Mouse (Mus musculus) heart, embryonic 14.5 days (tissue): ENCODE results near the gene 1520401A03Rik. TPM values are rescaled to one million over a fixed set of nuclear protein-coding genes. Genes with fewer than 3 reads are reported as not detected.
"Not testable (repeated sequence)": the region's sequence is repeated elsewhere in the genome, so short reads cannot be mapped to it uniquely, and the experiment has no call there.

Experiments used
- ATAC-seq: fragments of 200-750 bp; cut with Nextera tagmentation; 2 replicates; pipeline ENCODE4 v1.8.0; 2017; ENCODE audit warnings: low read depth, moderate TSS enrichment; ENCODE audit not compliant: insufficient number of reproducible peaks, insufficient read depth, low FRiP score
- H3K27ac ChIP-seq, 2 experiments: fragments of 200-500 bp in 1 of 2; fragments of 300-500 bp in 1 of 2; sonication (generic) in 1 of 2; replicated peaks in 1 of 2; 2 replicates each; pipeline ENCODE4 v1.5.1; 2012 to 2014; ENCODE audit warnings: low read depth in 2 of 2, low read length in 2 of 2, control low read depth in 1 of 2, mild to moderate bottlenecking in 1 of 2, mixed read lengths in 1 of 2; ENCODE audit not compliant: control insufficient read depth in 1 of 2, insufficient read depth in 1 of 2
- H3K27me3 ChIP-seq: fragments of 300-500 bp; sonication (generic); 2 replicates; pipeline ENCODE4 v1.6.1; 2014; ENCODE audit warnings: mild to moderate bottlenecking, low read length, control low read depth; ENCODE audit not compliant: control insufficient read depth, insufficient read depth
- H3K36me3 ChIP-seq: fragments of 300-500 bp; sonication (generic); 2 replicates; pipeline ENCODE4 v1.6.1; 2014; ENCODE audit warnings: mild to moderate bottlenecking, control low read depth, low read length, mixed read lengths; ENCODE audit not compliant: control insufficient read depth, insufficient read depth
- H3K4me1 ChIP-seq, 2 experiments: fragments of 200-500 bp in 1 of 2; fragments of 300-500 bp in 1 of 2; sonication (generic) in 1 of 2; 2 replicates each; pipeline ENCODE4 v1.6.1; 2012 to 2014; ENCODE audit warnings: low read length in 2 of 2, control low read depth in 1 of 2, mixed read lengths in 1 of 2; ENCODE audit not compliant: control insufficient read depth in 2 of 2, insufficient read depth in 2 of 2
- H3K4me2 ChIP-seq: fragments of 300-500 bp; sonication (generic); 2 replicates; pipeline ENCODE4 v1.6.1; 2014; ENCODE audit warnings: mild to moderate bottlenecking, low read length
- H3K4me3 ChIP-seq, 2 experiments: fragments of 200-500 bp in 1 of 2; fragments of 300-500 bp in 1 of 2; sonication (generic) in 1 of 2; 2 replicates each; pipeline ENCODE4 v1.5.1; 2012 to 2014; ENCODE audit warnings: low read length in 2 of 2, mild to moderate bottlenecking in 2 of 2, control low read depth in 1 of 2, low read depth in 1 of 2, moderate library complexity in 1 of 2; ENCODE audit not compliant: control insufficient read depth in 1 of 2, insufficient read depth in 1 of 2
- H3K9ac ChIP-seq: fragments of 300-500 bp; sonication (generic); 2 replicates; pipeline ENCODE4 v1.6.1; 2014; ENCODE audit warnings: mild to moderate bottlenecking, low read length
- H3K9me3 ChIP-seq: fragments of 300-500 bp; sonication (generic); 2 replicates; pipeline ENCODE4 v1.6.1; 2016; ENCODE audit warnings: low read length, control low read depth; ENCODE audit not compliant: control insufficient read depth
- WGBS: fragments of 180-500 bp; shearing (Covaris S2); extraction: QIAGEN DNeasy Blood & Tissue Kit; methylation state at CpG from one replicate; pipeline ENCODE4 v1.1.7; 2014; 5-methylcytosine and 5-hydroxymethylcytosine counted together
- polyA plus RNA-seq: library from polyadenylated mRNA; unstranded; fragments of >200 nt; fragmentation: Nextera tagmentation; extraction: Ambion mirVana; gene quantifications from 2 replicates; pipeline ENCODE4 v1.2.1, GENCODE M21; 2014

The 1520401A03Rik gene
- polyA plus RNA-seq = not detected in 2 replicates

GRCm38 (mm10) chr17:23722376-23723125 is at the start of gene 1520401A03Rik:
Gene 1520401A03Rik (minus strand): TSS chr17:23722783.
- H3K27ac ChIP-seq = no peak within 1 kb of the TSS
- H3K4me1 ChIP-seq = peaks cover 4 to 9% of the 10 kb centered on the region in 2 experiments; a peak in 3 of 4 replicates
- no peak within 1 kb of the TSS for H3K4me3 ChIP-seq
- H3K4me2 ChIP-seq = no peak within 1 kb of the TSS
- no peak for ATAC-seq
- 48% methylated on average over 7 of the region's 7 CpGs for WGBS
- no peaks in the 10 kb centered on the region for H3K27me3 ChIP-seq
- H3K36me3 ChIP-seq = no peaks in the 10 kb centered on the region
- H3K9ac ChIP-seq = no peak within 1 kb of the TSS
- no peaks in the 10 kb centered on the region for H3K9me3 ChIP-seq

- H3K9me3 ChIP-seq, H3K4me1 ChIP-seq, H3K9ac ChIP-seq, H3K27me3 ChIP-seq, H3K27ac ChIP-seq, ATAC-seq, H3K36me3 ChIP-seq, H3K4me3 ChIP-seq: not testable (repeated sequence)
- H3K4me2 ChIP-seq = peak overlapping the region; percentile 36; the same call in 1 of the 2 replicates
- WGBS = 81% methylated on average over 2 of the region's 2 CpGs
Observed at GRCm38 (mm10) chr17:23772219-23772556, 49.6 kb upstream of the 1520401A03Rik start.

- Histone ChIP-seq H3K4me3 (peak within 1 kb of the TSS; percentile 68 to 95), H3K36me3 (peaks cover 8% of the 10 kb centered on the region; the same call in 1 of the 2 replicates), H3K4me1 (peaks cover 3 to 9% of the 10 kb centered on the region in 2 experiments; a peak in 3 of 4 replicates), H3K9ac (peak within 1 kb of the TSS; percentile 85), H3K9me3 (no peaks in the 10 kb centered on the region), H3K27ac (peak within 1 kb of the TSS; percentile 74 to 76), H3K27me3 (no peaks in the 10 kb centered on the region), H3K4me2 (peak within 1 kb of the TSS; percentile 84)
- peak; percentile 97 for ATAC-seq
- WGBS = 4% methylated on average over 58 of the region's 58 CpGs
Observed at GRCm38 (mm10) chr17:23771284-23772218, 49.0 kb upstream of the 1520401A03Rik start, which contains the start of gene Flywch1. Gene Flywch1 (minus strand): TSS chr17:23771602.

GRCm38 (mm10) chr17:23770896-23771283 is 48.3 kb upstream of the 1520401A03Rik start:
- ATAC-seq = peak; percentile 6; the same call in 1 of the 2 replicates
- H3K27me3 ChIP-seq = no peaks in the 10 kb centered on the region

GRCm38 (mm10) chr17:23770493-23770892 is 47.9 kb upstream of the 1520401A03Rik start:
- peaks cover 8% of the 10 kb centered on the region; the same call in 1 of the 2 replicates for H3K36me3 ChIP-seq
- no peaks in the 10 kb centered on the region for H3K9me3 ChIP-seq
- H3K4me1 ChIP-seq = peaks cover 3 to 9% of the 10 kb centered on the region in 2 experiments; a peak in 3 of 4 replicates
- H3K9ac ChIP-seq = peak overlapping the region; percentile 85
- WGBS = 11% methylated on average over 2 of the region's 2 CpGs
- peak overlapping the region; percentile 68 to 95; a peak in 3 of 4 replicates for H3K4me3 ChIP-seq
- peak overlapping the region; percentile 74 to 76; a peak in 3 of 4 replicates for H3K27ac ChIP-seq
- ATAC-seq = no peak
- no peaks in the 10 kb centered on the region for H3K27me3 ChIP-seq
- peak overlapping the region; percentile 84 for H3K4me2 ChIP-seq

More at GRCm38 (mm10) chr17:23770896-23771283, 48.3 kb upstream of the 1520401A03Rik start:
- Histone ChIP-seq H3K4me3 (peak overlapping the region; percentile 68 to 95), H3K9me3 (no peaks in the 10 kb centered on the region), H3K9ac (peak overlapping the region; percentile 85), H3K4me1 (peaks cover 3 to 9% of the 10 kb centered on the region in 2 experiments; a peak in 3 of 4 replicates), H3K36me3 (peaks cover 8% of the 10 kb centered on the region; the same call in 1 of the 2 replicates), H3K4me2 (peak overlapping the region; percentile 84), H3K27ac (peak overlapping the region; percentile 74 to 76)
- WGBS = 1% methylated on average over 18 of the region's 19 CpGs

- ATAC-seq = no peak
- H3K27ac ChIP-seq = no peak overlapping the region
- 83% methylated on average over 11 of the region's 11 CpGs for WGBS
- no peaks in the 10 kb centered on the region for H3K9me3 ChIP-seq
- H3K36me3 ChIP-seq = peaks cover 52% of the 10 kb centered on the region
- H3K27me3 ChIP-seq = no peaks in the 10 kb centered on the region
- H3K9ac ChIP-seq = no peak overlapping the region
- no peak overlapping the region for H3K4me3 ChIP-seq
- H3K4me2 ChIP-seq = no peak overlapping the region
- no peaks in the 10 kb centered on the region for H3K4me1 ChIP-seq
Observed at GRCm38 (mm10) chr17:23762976-23763375, 40.4 kb upstream of the 1520401A03Rik start.

- no peak overlapping the region for H3K4me3 ChIP-seq
- no peak overlapping the region for H3K27ac ChIP-seq
- H3K9me3 ChIP-seq = no peaks in the 10 kb centered on the region
- H3K27me3 ChIP-seq = no peaks in the 10 kb centered on the region
- ATAC-seq = no peak
- H3K36me3 ChIP-seq = peaks cover 67% of the 10 kb centered on the region
- WGBS = 88% methylated on average over 3 of the region's 3 CpGs
- no peaks in the 10 kb centered on the region for H3K4me1 ChIP-seq
- no peak overlapping the region for H3K9ac ChIP-seq
- H3K4me2 ChIP-seq = no peak overlapping the region
Observed at GRCm38 (mm10) chr17:23761155-23761554, 38.6 kb upstream of the 1520401A03Rik start.
